Mouse (Mus musculus): Measurements from ENCODE around the gene Zfp26. TPM values are rescaled to one million over a fixed set of nuclear protein-coding genes. Genes with fewer than 3 reads are reported as not detected.
A peak's percentile ranks its signal among the peaks of the same experiment; 100 is the strongest.

The Zfp26 gene
- polyA plus RNA-seq, 1 experiment from 2014 or later = 34.0 TPM

- Histone ChIP-seq H3K9me3 (ENCODE audit: low read depth, low read length) (no peaks in the 10 kb centered on the region; the same call in 1 of the 2 replicates), H3K4me2 (no peak overlapping the region), H3K4me3 (ENCODE audit: low read depth, low read length) (no peak overlapping the region), H3K27ac (ENCODE audit: low read depth) (no peak overlapping the region), H3K36me3 (ENCODE audit: insufficient read depth) (0 out of 2 replicates have a peak, but pooled peaks cover 2% of the 10 kb centered on the region), H3K4me1 (ENCODE audit: insufficient read depth) (no peaks in the 10 kb centered on the region), H3K9ac (no peak overlapping the region), H3K27me3 (ENCODE audit: insufficient read depth, low read length) (no peaks in the 10 kb centered on the region)
- 74% methylated on average over 3 of the region's 3 CpGs for WGBS
- no peak for TF ChIP-seq CTCF (IDR thresholded peaks at IDR 0.05; ENCODE audit: low read depth)
- ATAC-seq (ENCODE audit: insufficient read depth) (no peak), DNase-seq (no peak)
These were observed 30.0 kb downstream of the Zfp26 start for GRCm38 (mm10) chr9:20430004-20430403.

GRCm38 (mm10) chr9:20411460-20411859 is 48.5 kb downstream of the Zfp26 start:
- 29% methylated on average over 1 of the region's 1 CpGs for WGBS

GRCm38 (mm10) chr9:20409319-20409718 is 50.6 kb downstream of the Zfp26 start:
- no peak for TF ChIP-seq CTCF (IDR thresholded peaks at IDR 0.05; ENCODE audit: low read depth)
- H3K9ac ChIP-seq = no peak overlapping the region
- no peaks in the 10 kb centered on the region for H3K4me1 ChIP-seq (ENCODE audit: insufficient read depth)
- DNase-seq = no peak
- ATAC-seq (ENCODE audit: insufficient read depth) = no peak
- no peak overlapping the region for H3K4me3 ChIP-seq (ENCODE audit: low read depth, low read length)
- WGBS = 86% methylated on average over 2 of the region's 2 CpGs
- H3K27me3 ChIP-seq (ENCODE audit: insufficient read depth, low read length) = no peaks in the 10 kb centered on the region
- H3K27ac ChIP-seq (ENCODE audit: low read depth) = no peak overlapping the region
- no peaks in the 10 kb centered on the region for H3K9me3 ChIP-seq (ENCODE audit: low read depth, low read length)
- H3K4me2 ChIP-seq = no peak overlapping the region
- H3K36me3 ChIP-seq (ENCODE audit: insufficient read depth) = no peaks in the 10 kb centered on the region

More at GRCm38 (mm10) chr9:20411460-20411859, 48.5 kb downstream of the Zfp26 start:
- TF ChIP-seq CTCF (IDR thresholded peaks at IDR 0.05; ENCODE audit: low read depth) = no peak
- H3K36me3 ChIP-seq (ENCODE audit: insufficient read depth) = no peaks in the 10 kb centered on the region
- no peaks in the 10 kb centered on the region for H3K9me3 ChIP-seq (ENCODE audit: low read depth, low read length)
- H3K9ac ChIP-seq = no peak overlapping the region
- DNase-seq = no peak
- no peak overlapping the region for H3K4me3 ChIP-seq (ENCODE audit: low read depth, low read length)
- H3K27ac ChIP-seq (ENCODE audit: low read depth) = no peak overlapping the region
- H3K4me2 ChIP-seq = no peak overlapping the region
- ATAC-seq (ENCODE audit: insufficient read depth) = no peak
- no peaks in the 10 kb centered on the region for H3K27me3 ChIP-seq (ENCODE audit: insufficient read depth, low read length)
- no peaks in the 10 kb centered on the region for H3K4me1 ChIP-seq (ENCODE audit: insufficient read depth)

- Histone ChIP-seq H3K27me3 (ENCODE audit: insufficient read depth, low read length) (no peaks in the 10 kb centered on the region), H3K36me3 (ENCODE audit: insufficient read depth) (no peaks in the 10 kb centered on the region), H3K27ac (ENCODE audit: low read depth) (peak overlapping the region; percentile 73), H3K4me3 (ENCODE audit: low read depth, low read length) (peak overlapping the region; percentile 65), H3K9ac (peak overlapping the region; percentile 74), H3K4me1 (ENCODE audit: insufficient read depth) (no peaks in the 10 kb centered on the region), H3K9me3 (ENCODE audit: low read depth, low read length) (no peaks in the 10 kb centered on the region), H3K4me2 (peak overlapping the region; percentile 77)
- WGBS = 19% methylated on average over 16 of the region's 16 CpGs
- peak; percentile 21; the same call in 1 of the 2 replicates for TF ChIP-seq CTCF (IDR thresholded peaks at IDR 0.05; ENCODE audit: low read depth)
- DNase-seq = no peak
- ATAC-seq (ENCODE audit: insufficient read depth) = peak; percentile 82
These were observed 74.6 kb downstream of the Zfp26 start for GRCm38 (mm10) chr9:20385343-20385703.

GRCm38 (mm10) chr9:20384532-20385342 is 75.2 kb downstream of the Zfp26 start, which contains the start of gene Zfp560:
Gene Zfp560 (minus strand): TSS chr9:20385177.
- TF ChIP-seq CTCF (IDR thresholded peaks at IDR 0.05; ENCODE audit: low read depth) = peak; percentile 84
- Histone ChIP-seq H3K4me3 (ENCODE audit: low read depth, low read length) (peak within 1 kb of the TSS; percentile 65), H3K4me1 (ENCODE audit: insufficient read depth) (no peaks in the 10 kb centered on the region), H3K9ac (peak within 1 kb of the TSS; percentile 74), H3K27ac (ENCODE audit: low read depth) (peak within 1 kb of the TSS; percentile 73), H3K4me2 (peak within 1 kb of the TSS; percentile 77), H3K36me3 (ENCODE audit: insufficient read depth) (no peaks in the 10 kb centered on the region), H3K9me3 (ENCODE audit: low read depth, low read length) (no peaks in the 10 kb centered on the region), H3K27me3 (ENCODE audit: insufficient read depth, low read length) (no peaks in the 10 kb centered on the region)
- DNase-seq (peak; percentile 98), ATAC-seq (ENCODE audit: insufficient read depth) (peak; percentile 100)
- 2% methylated on average over 40 of the region's 40 CpGs for WGBS

- 82% methylated on average over 7 of the region's 7 CpGs for WGBS
- no peak for TF ChIP-seq CTCF (IDR thresholded peaks at IDR 0.05; ENCODE audit: low read depth)
- no peak overlapping the region for H3K9ac ChIP-seq
- H3K27me3 ChIP-seq (ENCODE audit: insufficient read depth, low read length) = no peaks in the 10 kb centered on the region
- H3K9me3 ChIP-seq (ENCODE audit: low read depth, low read length) = no peaks in the 10 kb centered on the region
- H3K4me1 ChIP-seq (ENCODE audit: insufficient read depth) = no peaks in the 10 kb centered on the region
- no peaks in the 10 kb centered on the region for H3K36me3 ChIP-seq (ENCODE audit: insufficient read depth)
- H3K27ac ChIP-seq (ENCODE audit: low read depth) = no peak overlapping the region
- H3K4me3 ChIP-seq (ENCODE audit: low read depth, low read length) = 0 out of 2 replicates have a peak overlapping the region, but pooled peaks have one; percentile 65
- peak overlapping the region; percentile 77 for H3K4me2 ChIP-seq
- no peak for ATAC-seq (ENCODE audit: insufficient read depth)
- no peak for DNase-seq
These were observed 76.3 kb downstream of the Zfp26 start for GRCm38 (mm10) chr9:20383659-20384058.

Other genes with a start within 250 kb of the Zfp26 start
- gene Olfr871, start 248.0 kb downstream of the Zfp26 start, polyA plus RNA-seq (2014; fragmentation: Nextera tagmentation; extraction: Ambion mirVana) = not detected in 2 replicates
- not detected in 2 replicates for gene Olfr872, start 223.0 kb downstream of the Zfp26 start, polyA plus RNA-seq (2014; fragmentation: Nextera tagmentation; extraction: Ambion mirVana)
- not detected in 2 replicates for gene Olfr39, start 177.8 kb downstream of the Zfp26 start, polyA plus RNA-seq (2014; fragmentation: Nextera tagmentation; extraction: Ambion mirVana)
- gene Olfr873, start 161.6 kb downstream of the Zfp26 start, polyA plus RNA-seq (2014; fragmentation: Nextera tagmentation; extraction: Ambion mirVana) = not detected in 2 replicates
- not detected in 2 replicates for gene Olfr18, start 124.1 kb downstream of the Zfp26 start, polyA plus RNA-seq (2014; fragmentation: Nextera tagmentation; extraction: Ambion mirVana)
- gene Zfp560, start 75.0 kb downstream of the Zfp26 start, polyA plus RNA-seq (2014; fragmentation: Nextera tagmentation; extraction: Ambion mirVana) = 37.8 and 39.7 TPM in 2 replicates
- 23.6 and 26.6 TPM in 2 replicates for gene Zfp426, start 32.6 kb upstream of the Zfp26 start, polyA plus RNA-seq (2014; fragmentation: Nextera tagmentation; extraction: Ambion mirVana)
- 99.6 and 107 TPM in 2 replicates for gene Zfp266, start 61.3 kb upstream of the Zfp26 start, polyA plus RNA-seq (2014; fragmentation: Nextera tagmentation; extraction: Ambion mirVana)
- 20.5 and 22.1 TPM in 2 replicates for gene Zfp846, start 121.1 kb upstream of the Zfp26 start, polyA plus RNA-seq (2014; fragmentation: Nextera tagmentation; extraction: Ambion mirVana)
- 370 and 372 TPM in 2 replicates for gene Ubl5, start 182.7 kb upstream of the Zfp26 start, polyA plus RNA-seq (2014; fragmentation: Nextera tagmentation; extraction: Ambion mirVana)
- gene Fbxl12, start 184.6 kb upstream of the Zfp26 start, polyA plus RNA-seq (2014; fragmentation: Nextera tagmentation; extraction: Ambion mirVana) = 13.1 and 15.0 TPM in 2 replicates
- 53.6 and 58.6 TPM in 2 replicates for gene Pin1, start 191.9 kb upstream of the Zfp26 start, polyA plus RNA-seq (2014; fragmentation: Nextera tagmentation; extraction: Ambion mirVana)